Mouse (Mus musculus) spleen, postnatal 14 days (tissue): ENCODE results near the gene Rsph6a.

Experiments used
- DNase-seq, 2 experiments: peaks; one replicate each; pipeline ENCODE4 v3.0.0; 2021 to 2022; ENCODE audit warnings: low spot score in 2 of 2

Gene Rsph6a

DNA sequence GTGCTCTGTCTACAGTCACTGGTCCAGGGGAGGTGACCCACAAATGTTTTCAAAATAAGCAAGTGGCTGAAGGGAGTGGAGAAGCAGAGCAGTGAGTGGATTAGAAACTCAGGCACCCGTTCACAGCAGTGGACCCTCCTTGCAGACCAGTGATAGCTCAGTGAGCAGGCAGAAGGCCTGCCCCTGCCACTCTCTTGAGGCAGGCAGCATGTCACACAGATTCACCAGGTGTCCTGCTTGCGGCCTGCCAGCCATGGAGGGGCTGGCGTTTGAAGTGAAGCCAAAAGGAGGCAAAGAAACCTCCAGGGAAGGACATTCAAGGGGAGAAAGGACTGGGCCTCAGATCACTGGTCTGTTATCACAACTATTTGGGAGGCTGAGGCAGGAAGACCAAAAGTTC is 24.2 kb downstream of the Rsph6a start:
- no peak for DNase-seq

DNA sequence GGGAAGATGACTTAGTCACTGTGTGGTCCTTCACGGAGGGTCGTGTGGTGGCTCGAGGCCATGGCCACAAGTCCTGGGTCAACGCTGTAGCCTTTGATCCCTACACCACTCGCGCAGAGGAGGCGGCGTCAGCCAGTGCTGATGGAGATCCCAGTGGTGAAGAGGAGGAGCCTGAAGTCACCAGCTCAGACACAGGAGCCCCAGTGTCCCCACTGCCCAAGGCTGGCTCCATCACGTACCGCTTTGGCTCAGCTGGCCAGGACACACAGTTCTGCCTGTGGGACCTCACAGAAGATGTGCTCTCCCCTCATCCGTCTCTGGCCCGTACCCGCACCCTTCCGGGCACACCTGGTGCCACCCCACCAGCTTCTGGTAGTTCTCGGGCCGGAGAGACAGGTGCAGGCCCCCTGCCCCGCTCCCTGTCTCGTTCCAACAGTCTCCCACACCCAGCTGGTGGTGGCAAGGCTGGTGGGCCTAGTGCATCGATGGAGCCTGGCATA is 26.0 kb downstream of the Rsph6a start:
- DNase-seq: no peak

DNA sequence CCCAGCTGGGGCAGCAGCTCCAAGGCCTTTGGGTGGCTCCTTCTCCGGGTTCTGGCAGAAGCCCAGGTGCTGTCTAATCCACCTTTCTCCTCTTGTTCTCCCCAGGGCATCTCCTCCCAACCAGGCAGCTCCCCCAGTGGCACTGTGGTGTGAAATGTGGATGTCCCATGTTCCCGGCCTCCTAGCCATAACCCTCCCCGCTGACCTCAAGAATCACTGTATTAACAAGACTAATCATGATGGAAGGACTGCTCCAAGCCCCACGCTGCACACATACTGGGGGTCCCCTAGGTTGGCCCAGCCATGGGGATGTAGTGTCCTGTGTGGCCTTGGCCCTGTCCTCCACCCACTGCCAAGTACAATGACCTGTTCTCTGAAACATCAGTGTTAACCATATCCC is 27.7 kb downstream of the Rsph6a start:
- no peak for DNase-seq

DNA sequence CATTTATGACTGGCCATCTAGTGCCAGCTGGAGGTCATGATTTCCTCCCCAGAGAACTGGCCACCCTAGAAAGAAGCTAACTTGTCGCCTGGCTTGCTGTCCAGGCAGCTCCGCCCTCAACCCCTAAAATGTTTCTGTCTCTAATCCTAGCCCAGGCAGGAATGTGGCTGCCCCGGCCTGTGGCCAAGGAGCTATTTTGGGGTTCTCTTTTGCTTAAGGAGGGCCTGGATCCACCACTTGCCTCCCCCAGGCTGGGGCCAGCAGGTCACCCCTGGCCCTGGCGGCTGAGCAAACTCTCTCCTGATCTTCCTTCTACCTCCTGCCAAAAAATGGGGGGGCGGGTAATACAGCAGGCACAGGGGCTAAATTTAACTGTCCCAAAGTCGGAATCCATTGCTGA is 28.6 kb downstream of the Rsph6a start:
- no peak for DNase-seq

DNA sequence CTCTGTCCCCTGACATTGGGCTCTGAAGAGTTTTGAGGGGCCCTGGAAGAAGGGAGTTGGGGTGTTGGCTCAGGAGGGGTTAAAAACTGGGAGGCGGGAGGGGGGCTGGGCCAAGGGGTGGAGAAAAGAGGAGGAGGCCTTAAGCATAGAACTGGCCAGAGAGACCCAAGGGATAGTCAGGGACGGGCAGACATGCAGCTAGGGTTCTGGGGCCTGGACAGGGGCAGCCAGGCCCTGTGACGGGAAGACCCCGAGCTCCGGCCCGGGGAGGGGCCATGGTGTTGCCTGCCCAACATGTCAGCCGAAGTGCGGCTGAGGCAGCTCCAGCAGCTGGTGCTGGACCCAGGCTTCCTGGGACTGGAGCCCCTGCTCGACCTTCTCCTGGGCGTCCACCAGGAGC is 29.2 kb downstream of the Rsph6a start, which contains the start of gene Dmpk:
Gene Dmpk, plus strand, starts transcription at position 149 of the 400 bp plus-strand sequence.
- DNase-seq: peak in 1 of 2 experiments; percentile 6

DNA sequence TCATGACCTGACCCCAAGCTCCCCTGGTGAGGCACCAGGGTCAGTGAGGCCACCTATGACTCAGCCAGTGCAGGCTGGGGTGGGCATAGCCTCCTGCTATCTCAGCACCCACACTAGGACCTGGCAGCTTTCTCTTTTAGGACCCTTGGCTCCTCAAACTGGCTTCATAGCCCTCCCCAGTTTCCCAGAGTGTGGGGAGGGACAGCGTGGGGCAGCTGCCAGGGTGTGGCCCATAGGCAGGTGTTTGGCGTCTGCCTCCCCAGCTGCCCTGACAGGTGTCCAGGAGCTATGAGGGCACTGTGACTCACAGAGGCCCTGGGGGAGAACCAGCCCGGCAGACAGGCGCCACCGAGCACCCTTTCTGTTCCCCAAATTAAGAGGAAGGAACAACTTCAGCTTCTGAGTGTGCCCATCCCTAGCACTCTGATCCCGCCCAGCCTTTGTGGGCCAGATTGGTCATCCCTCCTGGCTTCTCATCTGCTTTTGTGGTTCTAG is 29.8 kb downstream of the Rsph6a start:
- peak; percentile 27 to 49 for DNase-seq

DNA sequence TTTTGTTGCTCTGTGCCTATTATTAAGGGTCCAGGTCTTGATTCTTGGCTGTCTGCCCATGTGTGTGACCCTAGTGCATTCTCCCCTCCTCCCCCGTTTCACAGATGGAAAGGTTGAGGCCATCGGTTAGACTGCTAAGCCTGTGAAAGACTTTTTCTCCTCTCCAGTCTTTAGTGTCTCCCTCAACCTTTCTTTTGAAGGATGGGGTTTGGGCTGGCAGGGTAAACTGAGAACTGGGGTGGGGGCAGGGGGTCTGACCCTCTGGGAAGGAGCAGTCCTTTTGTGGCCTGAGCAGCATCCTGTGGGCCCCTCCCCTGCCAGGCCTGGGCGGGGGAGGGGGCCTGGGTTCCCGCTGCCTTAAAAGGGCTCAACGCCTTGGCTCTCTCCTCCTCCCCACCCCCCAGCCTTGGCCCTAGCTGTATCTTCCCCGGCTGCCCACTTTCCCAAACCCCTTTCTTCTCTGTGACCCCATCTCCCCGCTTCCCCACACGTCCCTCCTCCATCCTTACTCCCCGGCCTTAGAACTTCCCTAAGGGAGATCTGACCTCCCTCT is 30.5 kb downstream of the Rsph6a start:
- no peak for DNase-seq

DNA sequence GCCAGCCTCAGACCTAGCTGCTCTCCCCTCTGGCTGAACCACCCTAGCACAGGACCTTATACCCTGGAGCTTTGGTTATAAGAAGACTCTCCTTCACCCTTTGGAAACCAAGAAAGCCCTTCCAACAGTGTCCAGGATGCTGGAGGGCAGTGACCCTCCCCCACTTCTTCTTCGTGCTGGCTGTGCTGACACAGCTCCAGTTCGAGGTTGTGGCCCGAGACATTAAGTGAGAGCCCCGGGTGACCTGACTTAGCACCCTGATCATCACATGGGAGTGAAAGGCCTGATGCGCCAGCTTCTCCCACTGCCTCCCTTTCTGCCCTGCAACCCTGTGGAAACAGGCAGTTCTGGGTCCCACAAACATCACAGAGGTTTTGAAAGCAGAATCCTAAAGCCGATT is 31.0 kb downstream of the Rsph6a start:
- peak in 1 of 2 experiments; percentile 7 for DNase-seq

DNA sequence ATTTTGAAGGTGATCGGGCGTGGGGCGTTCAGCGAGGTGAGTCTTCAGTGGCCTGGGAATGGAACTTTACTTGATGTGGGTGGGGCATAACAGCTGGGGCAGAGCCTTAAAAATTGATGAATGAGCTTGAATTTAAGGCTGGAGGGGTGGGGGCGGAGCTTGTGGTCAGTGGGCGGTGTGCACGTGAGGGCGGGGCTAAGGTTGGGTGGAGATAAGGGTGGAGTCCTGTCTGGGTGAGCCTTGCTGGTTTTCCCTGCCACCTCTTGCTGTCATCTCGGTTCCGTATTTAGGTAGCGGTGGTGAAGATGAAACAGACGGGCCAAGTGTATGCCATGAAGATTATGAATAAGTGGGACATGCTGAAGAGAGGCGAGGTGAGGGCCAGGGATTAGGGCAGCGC is 31.6 kb downstream of the Rsph6a start:
- DNase-seq: peak; percentile 48 to 65

DNA sequence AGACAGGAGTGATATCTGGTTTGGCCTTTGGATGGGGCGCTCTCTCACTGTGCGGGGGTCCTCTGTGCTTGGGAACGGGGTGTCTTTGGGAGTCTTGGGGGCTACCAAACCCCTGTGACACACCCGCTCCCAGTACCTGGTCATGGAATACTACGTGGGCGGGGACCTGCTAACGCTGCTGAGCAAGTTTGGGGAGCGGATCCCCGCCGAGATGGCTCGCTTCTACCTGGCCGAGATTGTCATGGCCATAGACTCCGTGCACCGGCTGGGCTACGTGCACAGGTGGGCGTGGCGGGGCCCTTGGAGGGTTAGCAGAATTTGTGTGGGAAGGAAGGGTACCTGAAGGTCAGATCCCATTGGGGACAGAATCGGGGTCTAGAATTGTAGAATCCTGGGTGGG is 32.3 kb downstream of the Rsph6a start:
- DNase-seq: no peak

DNA sequence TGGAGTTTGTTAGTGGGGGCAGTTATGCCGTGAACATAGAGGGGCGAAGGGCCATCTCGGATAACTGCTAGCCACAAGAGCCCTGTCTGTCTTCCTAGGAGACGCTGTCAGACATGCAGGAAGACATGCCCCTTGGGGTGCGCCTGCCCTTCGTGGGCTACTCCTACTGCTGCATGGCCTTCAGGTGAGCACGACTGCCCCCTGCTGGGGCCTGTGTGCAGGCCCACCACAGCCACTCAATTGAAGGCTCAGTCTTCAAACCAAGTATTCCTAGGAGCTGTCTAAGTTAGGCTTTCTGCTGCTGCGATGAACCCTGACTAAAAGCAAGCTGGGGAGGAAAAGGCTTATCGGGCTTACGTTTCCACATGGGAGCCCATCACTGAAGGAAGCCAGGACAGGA is 34.3 kb downstream of the Rsph6a start:
- peak; percentile 45 to 66 for DNase-seq

DNA sequence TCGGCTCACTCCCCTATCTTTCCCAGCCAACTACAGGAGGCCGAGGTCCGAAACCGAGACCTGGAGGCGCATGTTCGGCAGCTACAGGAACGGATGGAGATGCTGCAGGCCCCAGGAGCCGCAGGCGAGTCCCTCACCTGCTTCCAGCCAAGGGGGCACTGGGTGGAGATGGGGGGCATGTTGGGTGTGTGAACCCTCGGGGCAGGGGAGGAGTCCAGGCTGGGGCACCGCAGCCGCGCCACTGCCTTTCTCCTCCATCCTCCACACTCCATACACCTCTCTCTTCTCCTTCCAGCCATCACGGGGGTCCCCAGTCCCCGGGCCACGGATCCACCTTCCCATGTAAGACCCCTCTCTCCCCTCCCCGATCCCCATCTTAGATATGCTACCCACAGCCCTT is 37.4 kb downstream of the Rsph6a start:
- DNase-seq: no peak

DNA sequence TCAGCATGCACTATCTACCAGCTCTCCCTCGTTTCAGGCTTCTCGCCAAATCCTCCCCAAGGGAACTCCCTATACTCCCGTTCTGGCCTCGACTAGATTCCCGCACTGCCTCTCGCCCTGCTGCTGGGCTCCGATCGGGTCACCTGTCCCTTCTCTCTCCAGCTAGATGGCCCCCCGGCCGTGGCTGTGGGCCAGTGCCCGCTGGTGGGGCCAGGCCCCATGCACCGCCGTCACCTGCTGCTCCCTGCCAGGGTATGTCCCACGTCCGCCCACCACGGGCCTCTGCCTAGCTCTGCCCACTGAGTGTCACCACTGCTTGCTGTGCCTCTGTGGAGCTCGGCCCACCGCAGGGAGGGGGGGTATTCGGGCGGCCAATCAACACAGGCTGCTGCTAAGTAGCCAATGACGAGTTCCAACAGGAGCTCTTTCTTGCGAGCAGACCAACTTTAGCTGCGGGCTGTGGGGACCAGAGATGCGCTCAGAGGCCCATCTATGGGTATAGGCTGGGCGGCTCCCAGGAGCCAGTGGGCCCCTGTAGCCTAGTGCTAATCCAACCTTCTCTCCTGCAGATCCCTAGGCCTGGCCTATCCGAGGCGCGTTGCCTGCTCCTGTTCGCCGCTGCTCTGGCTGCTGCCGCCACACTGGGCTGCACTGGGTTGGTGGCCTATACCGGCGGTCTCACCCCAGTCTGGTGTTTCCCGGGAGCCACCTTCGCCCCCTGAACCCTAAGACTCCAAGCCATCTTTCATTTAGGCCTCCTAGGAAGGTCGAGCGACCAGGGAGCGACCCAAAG is 38.1 kb downstream of the Rsph6a start:
- no peak for DNase-seq

DNA sequence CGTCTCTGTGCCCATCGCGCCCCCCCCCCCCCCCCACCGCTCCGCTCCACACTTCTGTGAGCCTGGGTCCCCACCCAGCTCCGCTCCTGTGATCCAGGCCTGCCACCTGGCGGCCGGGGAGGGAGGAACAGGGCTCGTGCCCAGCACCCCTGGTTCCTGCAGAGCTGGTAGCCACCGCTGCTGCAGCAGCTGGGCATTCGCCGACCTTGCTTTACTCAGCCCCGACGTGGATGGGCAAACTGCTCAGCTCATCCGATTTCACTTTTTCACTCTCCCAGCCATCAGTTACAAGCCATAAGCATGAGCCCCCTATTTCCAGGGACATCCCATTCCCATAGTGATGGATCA is 38.7 kb downstream of the Rsph6a start:
- DNase-seq: peak; percentile 77 to 87

DNA sequence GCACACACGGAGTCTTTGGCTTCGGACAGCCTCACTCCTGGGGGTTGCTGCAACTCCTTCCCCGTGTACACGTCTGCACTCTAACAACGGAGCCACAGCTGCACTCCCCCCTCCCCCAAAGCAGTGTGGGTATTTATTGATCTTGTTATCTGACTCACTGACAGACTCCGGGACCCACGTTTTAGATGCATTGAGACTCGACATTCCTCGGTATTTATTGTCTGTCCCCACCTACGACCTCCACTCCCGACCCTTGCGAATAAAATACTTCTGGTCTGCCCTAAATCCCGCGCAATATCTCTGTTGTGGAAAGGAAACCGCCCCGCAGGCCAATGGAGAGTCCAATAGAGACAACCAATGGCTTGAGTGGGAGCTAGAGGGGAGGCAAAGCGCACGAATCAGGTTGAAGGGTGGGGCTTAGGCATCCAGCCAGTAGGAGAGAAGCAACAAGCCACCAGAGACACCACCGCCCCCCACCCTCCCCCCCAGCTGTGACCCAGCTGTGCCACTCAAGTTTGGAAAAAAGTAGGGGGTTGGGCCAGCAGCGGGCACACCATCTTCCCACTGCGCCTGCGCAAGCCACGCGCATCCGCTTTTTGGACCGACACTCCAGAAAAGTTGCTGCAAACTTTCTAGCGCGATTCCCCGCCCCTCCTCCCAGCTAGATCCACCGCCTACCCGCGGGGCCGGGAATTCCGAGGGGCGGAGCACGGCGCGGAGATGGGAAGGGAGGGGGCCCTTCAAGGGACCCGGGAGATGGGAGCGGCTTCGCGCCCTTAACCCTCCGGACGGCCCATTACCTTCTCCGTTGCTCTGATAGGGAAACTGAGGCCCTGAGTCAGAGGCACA is 39.3 kb downstream of the Rsph6a start:
- DNase-seq: peak; percentile 63 to 69

DNA sequence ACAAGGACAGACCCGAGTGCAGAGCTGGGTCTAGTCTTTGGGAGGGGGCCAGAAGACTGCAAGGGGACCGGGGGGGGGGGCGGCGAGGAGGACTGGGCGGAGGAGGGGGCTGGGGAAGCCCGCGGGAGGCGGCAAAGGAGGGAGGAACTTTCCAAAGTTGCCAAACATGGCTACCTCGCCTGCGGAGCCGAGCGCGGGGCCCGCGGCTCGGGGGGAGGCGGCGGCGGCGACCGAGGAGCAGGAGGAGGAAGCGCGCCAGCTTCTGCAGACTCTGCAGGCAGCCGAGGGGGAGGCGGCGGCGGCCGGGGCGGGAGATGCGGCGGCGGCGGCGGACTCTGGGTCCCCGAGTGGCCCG is 40.0 kb downstream of the Rsph6a start, which contains the start of gene Six5:
Gene Six5, plus strand, starts transcription at position 124 of the 355 bp plus-strand sequence.
- no peak for DNase-seq

DNA sequence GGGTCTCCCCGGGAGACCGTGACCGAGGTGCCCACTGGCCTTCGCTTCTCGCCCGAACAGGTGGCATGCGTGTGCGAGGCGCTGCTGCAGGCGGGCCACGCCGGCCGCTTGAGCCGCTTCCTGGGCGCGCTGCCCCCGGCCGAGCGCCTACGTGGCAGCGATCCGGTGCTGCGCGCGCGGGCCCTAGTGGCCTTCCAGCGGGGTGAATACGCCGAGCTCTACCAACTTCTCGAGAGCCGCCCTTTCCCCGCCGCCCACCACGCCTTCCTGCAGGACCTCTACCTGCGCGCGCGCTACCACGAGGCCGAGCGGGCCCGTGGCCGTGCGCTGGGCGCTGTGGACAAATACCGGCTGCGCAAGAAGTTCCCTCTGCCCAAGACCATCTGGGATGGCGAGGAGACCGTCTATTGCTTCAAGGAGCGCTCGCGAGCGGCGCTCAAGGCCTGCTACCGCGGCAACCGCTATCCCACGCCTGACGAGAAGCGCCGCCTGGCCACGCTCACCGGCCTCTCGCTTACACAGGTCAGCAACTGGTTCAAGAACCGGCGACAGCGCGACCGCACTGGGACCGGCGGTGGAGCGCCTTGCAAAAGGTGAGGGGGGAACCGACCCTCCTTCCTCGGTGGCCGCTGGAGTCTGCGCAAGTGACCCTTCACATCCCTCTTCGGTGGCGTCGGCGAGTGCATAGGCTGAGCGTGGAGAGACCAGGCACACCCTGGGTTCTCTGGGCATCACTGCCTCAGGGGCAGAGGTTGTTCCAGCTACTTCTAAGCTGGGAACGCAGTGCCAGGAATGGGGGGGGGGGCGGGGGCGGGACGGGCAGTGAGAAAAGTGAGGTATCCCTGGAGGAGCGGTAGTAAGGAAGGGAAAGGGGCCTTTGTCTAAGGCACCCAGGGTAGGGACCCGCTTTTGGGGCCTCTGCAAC is 40.6 kb downstream of the Rsph6a start:
- DNase-seq: peak in 1 of 2 experiments; percentile 7

DNA sequence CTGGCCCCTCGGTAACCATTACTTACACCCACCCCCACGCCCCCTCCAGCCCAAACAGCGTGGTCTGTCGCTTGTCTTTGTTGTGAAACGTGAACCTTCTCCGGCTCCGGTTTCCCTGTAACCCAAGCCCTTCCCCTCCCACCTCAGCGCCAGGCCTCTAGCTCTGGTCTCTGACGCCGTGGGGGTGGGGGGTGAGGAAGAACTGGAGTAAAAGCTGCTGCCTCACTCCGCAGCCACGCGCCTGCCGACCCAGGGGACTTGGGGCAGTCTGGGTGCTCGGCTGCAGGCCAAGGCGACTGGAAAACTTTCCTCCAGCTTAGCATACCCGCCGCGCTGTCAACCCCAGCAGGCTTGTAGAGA is 41.2 kb downstream of the Rsph6a start:
- DNase-seq: no peak

DNA sequence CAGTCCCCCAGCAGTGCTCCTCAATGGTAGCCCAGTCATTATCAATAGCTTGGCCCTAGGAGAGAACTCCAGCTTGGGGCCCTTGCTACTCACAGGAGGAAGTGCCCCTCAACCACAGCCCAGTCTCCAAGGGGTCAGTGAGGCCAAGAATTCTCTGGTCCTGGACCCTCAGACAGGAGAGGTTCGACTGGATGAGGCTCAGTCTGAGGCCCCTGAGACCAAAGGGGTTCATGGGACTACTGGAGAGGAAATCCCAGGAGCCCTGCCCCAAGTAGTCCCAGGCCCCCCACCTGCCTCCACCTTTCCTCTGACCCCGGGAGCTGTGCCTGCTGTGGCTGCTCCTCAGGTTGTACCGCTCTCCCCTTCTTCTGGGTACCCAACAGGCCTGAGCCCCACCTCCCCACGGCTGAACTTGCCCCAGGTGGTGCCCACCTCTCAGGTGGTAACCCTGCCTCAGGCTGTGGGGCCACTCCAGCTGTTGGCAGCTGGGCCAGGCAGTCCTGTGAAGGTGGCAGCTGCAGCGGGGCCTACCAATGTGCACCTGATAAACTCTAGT is 42.0 kb downstream of the Rsph6a start:
- no peak for DNase-seq

DNA sequence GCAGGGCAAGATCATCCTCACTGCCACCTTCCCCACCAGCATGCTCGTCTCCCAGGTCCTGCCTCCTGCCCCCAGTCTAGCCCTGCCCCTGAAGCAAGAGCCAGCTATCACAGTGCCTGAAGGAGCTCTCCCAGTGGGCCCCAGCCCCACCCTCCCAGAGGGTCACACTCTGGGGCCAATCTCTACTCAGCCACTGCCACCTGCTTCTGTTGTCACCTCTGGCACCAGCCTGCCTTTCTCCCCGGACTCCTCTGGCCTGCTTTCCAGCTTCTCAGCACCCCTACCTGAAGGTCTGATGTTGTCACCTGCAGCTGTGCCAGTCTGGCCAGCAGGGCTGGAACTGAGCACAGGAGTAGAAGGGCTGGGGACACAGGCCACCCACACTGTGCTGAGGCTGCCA is 42.7 kb downstream of the Rsph6a start:
- no peak for DNase-seq

DNA sequence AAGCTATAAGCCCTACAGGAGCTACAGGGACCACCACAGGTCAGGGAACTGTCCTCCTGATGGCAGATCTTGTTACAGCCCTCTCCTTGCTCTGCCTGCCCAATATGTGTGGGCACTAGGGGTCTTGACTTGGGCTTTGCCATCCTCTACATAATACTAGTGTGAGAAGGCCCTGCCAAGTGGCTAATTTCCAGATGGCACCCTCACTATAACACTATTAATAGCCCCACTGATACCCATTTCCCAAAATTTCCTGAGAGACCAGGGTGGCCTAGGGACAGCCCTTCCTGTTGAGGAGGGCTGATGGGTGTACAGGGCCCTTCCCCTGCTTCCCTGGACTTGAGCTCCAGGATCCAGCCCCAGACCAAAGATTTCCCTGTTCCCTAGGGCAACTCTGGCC is 43.4 kb downstream of the Rsph6a start:
- no peak for DNase-seq
